Mouse (Mus musculus): ENCODE measurements around the gene Opa1. TPM values are rescaled to one million over a fixed set of nuclear protein-coding genes. Genes with fewer than 3 reads are reported as not detected.

Opa1 gene
- total RNA-seq, 1 experiment from 2014 or later, result 104 TPM

- DNase-seq, result no peak
These were observed 110.2 kb downstream of the Opa1 start for GRCm38 (mm10) chr16:29689187-29689819.

GRCm38 (mm10) chr16:29693025-29693682 lies 114.0 kb downstream of the Opa1 start:
- DNase-seq, result no peak

DNA sequence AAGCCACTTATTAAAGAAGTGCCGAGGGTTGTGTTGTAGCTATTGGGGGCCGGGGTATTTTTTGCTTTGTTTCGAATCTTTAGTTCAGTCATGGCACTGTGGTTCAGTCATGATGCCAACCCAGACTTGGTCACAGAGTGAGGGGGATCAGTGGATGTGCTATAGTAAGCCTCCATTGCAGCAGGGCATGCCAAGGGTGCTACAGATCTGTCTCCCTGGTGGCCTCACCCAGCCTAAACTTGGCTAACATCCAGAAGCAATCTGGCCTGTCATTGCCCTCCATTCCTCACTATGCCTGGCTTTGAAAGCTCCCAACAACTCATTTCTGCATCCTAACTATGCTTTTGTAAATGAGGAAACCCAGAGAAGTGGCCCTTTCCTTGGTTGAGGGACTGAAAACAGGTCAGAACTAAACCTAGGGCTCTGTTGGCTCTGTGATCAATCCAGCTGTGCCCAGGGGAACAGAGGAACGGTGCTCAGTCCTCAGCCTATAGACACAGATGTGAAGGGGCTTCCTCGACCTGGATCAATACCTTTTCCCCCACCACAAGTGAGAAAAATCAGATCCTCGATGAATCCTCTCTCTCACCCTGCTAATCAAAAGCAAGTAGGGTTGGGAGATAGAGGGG lies 114.8 kb downstream of the Opa1 start:
- no peak for DNase-seq

GRCm38 (mm10) chr16:29694420-29694959 lies 115.4 kb downstream of the Opa1 start:
- no peak for DNase-seq

Other genes starting within 250 kb of the Opa1 start
- gene Atp13a5, start 200.6 kb upstream of the Opa1 start, total RNA-seq (2021), result not detected in 2 replicates
- gene Atp13a4, start 34.5 kb upstream of the Opa1 start, total RNA-seq (2021), result 0.30 and 0.64 TPM in 2 replicates

Data from adrenal gland, postnatal 14 days (tissue).